Mouse (Mus musculus) heart, embryonic 15.5 days (tissue): Measurements from ENCODE around the gene Col27a1. TPM values are rescaled to one million over a fixed set of nuclear protein-coding genes. Genes with fewer than 3 reads are reported as not detected.

Source experiments
- ATAC-seq: fragments of 200-750 bp; cut with Nextera tagmentation; replicated peaks from 2 replicates; pipeline ENCODE4 v1.8.0; 2017; ENCODE audit warnings: low read depth, moderate TSS enrichment; ENCODE audit not compliant: insufficient number of reproducible peaks, insufficient read depth, low FRiP score
- H3K27ac ChIP-seq: fragments of 300-500 bp; sonication (generic); 2 replicates; pipeline ENCODE4 v1.5.1; 2015; ENCODE audit warnings: mild to moderate bottlenecking, inconsistent platforms
- H3K27me3 ChIP-seq: fragments of 300-500 bp; sonication (generic); 2 replicates; pipeline ENCODE4 v1.6.1; 2015; ENCODE audit warnings: inconsistent platforms
- H3K36me3 ChIP-seq: fragments of 300-500 bp; sonication (generic); 2 replicates; pipeline ENCODE4 v1.6.1; 2015; ENCODE audit warnings: mild to moderate bottlenecking, inconsistent platforms
- H3K4me1 ChIP-seq: fragments of 300-500 bp; sonication (generic); replicated peaks from 2 replicates; pipeline ENCODE4 v1.6.1; 2015; ENCODE audit warnings: inconsistent platforms
- H3K4me2 ChIP-seq: fragments of 300-500 bp; sonication (generic); 2 replicates; pipeline ENCODE4 v1.6.1; 2015; ENCODE audit warnings: inconsistent platforms, mild to moderate bottlenecking, moderate library complexity
- H3K4me3 ChIP-seq: fragments of 300-500 bp; sonication (generic); 2 replicates; pipeline ENCODE4 v1.5.1; 2015; ENCODE audit warnings: mild to moderate bottlenecking, inconsistent platforms
- H3K9ac ChIP-seq: fragments of 300-500 bp; sonication (generic); 2 replicates; pipeline ENCODE4 v1.6.1; 2015; ENCODE audit warnings: mild to moderate bottlenecking, inconsistent platforms
- H3K9me3 ChIP-seq: fragments of 300-500 bp; sonication (generic); replicated peaks from 2 replicates; pipeline ENCODE4 v1.6.1; 2016; ENCODE audit warnings: inconsistent platforms
- WGBS: fragments of 180-500 bp; shearing (Covaris S2); methylation state at CpG from one replicate; pipeline ENCODE4 v1.1.7; 2015; ENCODE audit warnings: mixed read lengths; 5-methylcytosine and 5-hydroxymethylcytosine counted together
- polyA plus RNA-seq: library from polyadenylated mRNA; unstranded; fragments of >200 nt; fragmentation: Nextera tagmentation; extraction: Ambion mirVana; gene quantifications from 2 replicates; pipeline ENCODE4 v1.2.1, GENCODE M21; 2015

The Col27a1 gene
- polyA plus RNA-seq: 4.4 and 6.1 TPM in 2 replicates

GRCm38 (mm10) chr4:63213907-63214621 lies at the start of gene Col27a1:
TSS of gene Col27a1 (plus strand) at chr4:63214004.
- no peak within 1 kb of the TSS for H3K27ac ChIP-seq

DNA sequence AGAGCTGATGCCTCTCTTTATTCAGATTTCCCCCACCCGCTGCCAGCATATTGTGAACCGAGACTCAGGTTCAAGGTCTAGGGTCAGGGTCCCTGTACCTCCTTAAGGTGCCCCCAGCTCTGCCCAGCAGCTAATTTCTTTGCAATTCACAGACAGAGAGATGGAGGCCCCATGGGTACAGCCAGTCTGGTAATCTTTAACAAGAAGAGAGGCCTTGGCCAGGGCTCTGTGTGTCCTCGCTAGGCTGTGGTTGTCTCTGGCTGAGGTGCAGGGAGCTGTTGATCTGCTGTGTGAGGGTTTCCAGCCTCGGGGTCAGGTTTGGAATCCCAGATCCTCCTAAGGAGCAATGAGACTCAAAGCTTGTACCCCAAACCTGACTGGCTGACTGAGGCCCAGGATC lies 48.2 kb upstream of the Col27a1 start:
- WGBS: 82% methylated on average over 4 of the region's 4 CpGs
- Histone ChIP-seq H3K27ac (no peak overlapping the region), H3K9ac (no peak overlapping the region), H3K4me1 (no peaks in the 10 kb centered on the region), H3K9me3 (no peaks in the 10 kb centered on the region), H3K4me3 (no peak overlapping the region), H3K27me3 (peaks cover 21% of the 10 kb centered on the region), H3K4me2 (no peak overlapping the region), H3K36me3 (no peaks in the 10 kb centered on the region)
- ATAC-seq: no peak

More at GRCm38 (mm10) chr4:63213907-63214621, at the start of gene Col27a1:
- Histone ChIP-seq H3K4me2 (peak within 1 kb of the TSS; percentile 99), H3K36me3 (no peaks in the 10 kb centered on the region), H3K4me3 (peak within 1 kb of the TSS; percentile 71), H3K4me1 (peaks cover 35% of the 10 kb centered on the region), H3K9me3 (no peaks in the 10 kb centered on the region), H3K27me3 (peaks cover 36% of the 10 kb centered on the region), H3K9ac (peak within 1 kb of the TSS; percentile 71)
- ATAC-seq: no peak
- WGBS: 1% methylated on average over 59 of the region's 61 CpGs

DNA sequence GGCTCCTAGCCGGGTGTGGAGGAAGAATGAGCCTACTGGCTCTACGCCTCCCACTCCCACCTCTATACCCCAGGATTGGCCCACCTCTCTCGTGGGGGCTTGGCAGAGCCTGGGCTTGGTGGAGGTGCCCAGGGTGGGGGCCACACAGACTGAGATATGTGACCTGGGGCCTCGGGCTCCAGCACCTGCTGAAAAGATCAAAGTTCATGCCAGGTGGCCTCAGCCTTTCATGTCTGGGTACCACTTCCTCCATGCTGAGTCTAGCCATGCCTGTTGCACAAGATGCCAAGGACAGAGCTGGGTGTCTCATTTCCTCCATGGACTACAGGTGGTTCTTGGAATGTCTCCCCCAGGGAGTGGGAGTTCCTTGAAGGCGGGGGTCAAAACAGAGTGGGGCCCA lies 47.5 kb upstream of the Col27a1 start:
- ATAC-seq: no peak
- no peak overlapping the region for H3K9ac ChIP-seq
- H3K36me3 ChIP-seq: no peaks in the 10 kb centered on the region
- no peak overlapping the region for H3K27ac ChIP-seq
- H3K27me3 ChIP-seq: peaks cover 28% of the 10 kb centered on the region
- no peak overlapping the region for H3K4me2 ChIP-seq
- no peak overlapping the region for H3K4me3 ChIP-seq
- no peaks in the 10 kb centered on the region for H3K9me3 ChIP-seq
- H3K4me1 ChIP-seq: no peaks in the 10 kb centered on the region
- WGBS: 79% methylated on average over 5 of the region's 5 CpGs

GRCm38 (mm10) chr4:63170061-63170460 lies 43.7 kb upstream of the Col27a1 start:
- Histone ChIP-seq H3K4me3 (no peak overlapping the region), H3K9me3 (no peaks in the 10 kb centered on the region), H3K27me3 (peaks cover 42% of the 10 kb centered on the region), H3K27ac (no peak overlapping the region), H3K36me3 (no peaks in the 10 kb centered on the region), H3K4me1 (no peaks in the 10 kb centered on the region), H3K9ac (no peak overlapping the region), H3K4me2 (no peak overlapping the region)
- WGBS: 79% methylated on average over 4 of the region's 4 CpGs
- no peak for ATAC-seq

DNA sequence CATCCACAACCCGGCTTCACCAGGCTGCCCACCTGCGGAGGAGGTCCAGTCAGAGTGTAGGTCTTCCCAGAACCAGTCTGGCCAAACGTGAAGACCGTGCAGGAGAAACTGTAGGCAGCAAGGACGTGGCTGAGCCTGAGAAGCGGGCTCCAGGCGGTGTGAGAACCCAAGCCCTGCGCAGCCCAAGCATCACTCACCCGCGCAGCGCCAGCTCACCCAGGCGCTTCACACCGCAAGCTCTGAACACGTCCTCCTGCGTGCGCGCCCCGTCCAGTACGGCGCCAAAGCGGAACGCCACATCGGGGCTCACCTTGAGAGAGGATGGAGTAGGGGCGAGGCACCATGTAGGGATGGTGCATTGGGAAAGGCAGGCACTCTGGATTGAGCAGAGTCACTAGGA lies 42.7 kb upstream of the Col27a1 start:
- ATAC-seq: no peak
- H3K4me2 ChIP-seq: no peak overlapping the region
- 40% methylated on average over 24 of the region's 24 CpGs for WGBS
- no peak overlapping the region for H3K27ac ChIP-seq
- no peaks in the 10 kb centered on the region for H3K36me3 ChIP-seq
- H3K9me3 ChIP-seq: no peaks in the 10 kb centered on the region
- no peak overlapping the region for H3K4me3 ChIP-seq
- no peak overlapping the region for H3K9ac ChIP-seq
- H3K27me3 ChIP-seq: peaks cover 42% of the 10 kb centered on the region
- no peaks in the 10 kb centered on the region for H3K4me1 ChIP-seq

- no peaks in the 10 kb centered on the region for H3K4me1 ChIP-seq
- H3K36me3 ChIP-seq: no peaks in the 10 kb centered on the region
- no peak within 1 kb of the TSS for H3K4me3 ChIP-seq
- H3K9ac ChIP-seq: no peak within 1 kb of the TSS
- no peaks in the 10 kb centered on the region for H3K9me3 ChIP-seq
- no peak within 1 kb of the TSS for H3K27ac ChIP-seq
- no peak for ATAC-seq
- 74% methylated on average over 4 of the region's 4 CpGs for WGBS
- no peak within 1 kb of the TSS for H3K4me2 ChIP-seq
- peaks cover 39% of the 10 kb centered on the region for H3K27me3 ChIP-seq
These were observed 41.7 kb upstream of the Col27a1 start, which contains the start of gene Kif12 for GRCm38 (mm10) chr4:63171969-63172685. TSS of gene Kif12 (minus strand) at chr4:63172131.

DNA sequence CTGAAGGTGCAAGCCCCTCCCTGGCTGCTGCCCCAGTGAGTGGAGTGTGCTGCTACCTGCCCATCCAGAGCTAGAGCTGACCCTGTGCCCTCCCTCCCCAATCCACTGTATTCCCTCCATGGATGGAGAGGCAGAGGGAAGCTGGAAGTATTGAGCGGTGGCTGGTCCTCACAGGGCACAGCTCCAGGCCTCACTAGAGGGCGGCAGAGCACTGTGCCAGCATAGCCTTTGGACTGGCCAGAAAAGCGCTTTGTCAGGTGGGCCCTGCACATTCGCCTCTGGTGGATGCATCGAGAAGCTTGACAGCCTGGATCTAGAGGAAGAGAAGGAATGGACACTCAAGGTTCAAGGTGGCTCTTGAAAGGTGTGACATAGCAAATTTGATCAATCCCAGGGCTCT lies 32.2 kb upstream of the Col27a1 start:
- peaks cover 7% of the 10 kb centered on the region; the same call in 1 of the 2 replicates for H3K27me3 ChIP-seq
- peak; percentile 59; the same call in 1 of the 2 replicates for ATAC-seq
- no peaks in the 10 kb centered on the region for H3K36me3 ChIP-seq
- peaks cover 14% of the 10 kb centered on the region for H3K4me1 ChIP-seq
- no peak overlapping the region for H3K4me2 ChIP-seq
- H3K9me3 ChIP-seq: no peaks in the 10 kb centered on the region
- 6% methylated on average over 5 of the region's 5 CpGs for WGBS
- no peak overlapping the region for H3K27ac ChIP-seq
- no peak overlapping the region for H3K9ac ChIP-seq
- H3K4me3 ChIP-seq: no peak overlapping the region

DNA sequence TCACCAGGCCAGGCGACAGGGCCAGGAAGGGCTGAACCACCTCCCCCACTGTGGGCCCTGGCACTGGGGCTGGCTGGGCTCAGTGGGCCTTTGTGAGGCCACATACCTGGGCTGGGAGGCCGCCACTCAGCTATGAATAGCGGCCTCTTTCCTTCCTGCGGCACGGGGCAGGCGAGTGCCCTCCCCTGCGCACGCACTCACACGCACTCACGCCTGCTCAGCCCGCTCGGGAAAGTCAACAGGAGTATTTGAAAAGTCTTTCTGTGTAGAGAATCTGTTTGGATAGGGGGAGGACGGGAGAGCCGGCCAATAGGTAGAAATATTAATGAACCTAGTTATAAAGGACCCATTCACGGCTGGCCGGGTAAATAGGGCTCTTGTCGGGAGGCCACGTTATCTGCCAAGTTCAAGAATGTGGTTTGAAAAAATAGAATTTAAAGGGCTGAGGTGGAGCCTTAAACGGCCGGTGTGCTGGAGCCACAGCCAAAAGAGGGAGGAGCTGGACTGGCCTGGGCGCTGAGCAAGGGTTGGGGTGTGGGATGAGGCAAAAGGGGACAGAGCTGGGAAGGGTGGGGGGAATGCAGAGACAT lies 27.4 kb upstream of the Col27a1 start:
- H3K4me1 ChIP-seq: peaks cover 17% of the 10 kb centered on the region
- H3K27me3 ChIP-seq: peaks cover 7% of the 10 kb centered on the region; the same call in 1 of the 2 replicates
- 39% methylated on average over 21 of the region's 21 CpGs for WGBS
- H3K4me3 ChIP-seq: no peak overlapping the region
- H3K27ac ChIP-seq: peak overlapping the region; percentile 44
- no peaks in the 10 kb centered on the region for H3K9me3 ChIP-seq
- no peaks in the 10 kb centered on the region for H3K36me3 ChIP-seq
- no peak overlapping the region for H3K9ac ChIP-seq
- peak; percentile 51 for ATAC-seq
- H3K4me2 ChIP-seq: peak overlapping the region; percentile 39

- WGBS: 47% methylated on average over 5 of the region's 5 CpGs
- no peak overlapping the region for H3K4me2 ChIP-seq
These were observed 22.2 kb upstream of the Col27a1 start for GRCm38 (mm10) chr4:63191641-63192040.

GRCm38 (mm10) chr4:63194366-63194765 lies 19.4 kb upstream of the Col27a1 start:
- H3K36me3 ChIP-seq: no peaks in the 10 kb centered on the region
- no peak for ATAC-seq
- no peaks in the 10 kb centered on the region for H3K27me3 ChIP-seq
- no peak overlapping the region for H3K27ac ChIP-seq
- H3K9me3 ChIP-seq: no peaks in the 10 kb centered on the region
- no peak overlapping the region for H3K4me3 ChIP-seq
- no peak overlapping the region for H3K9ac ChIP-seq
- H3K4me2 ChIP-seq: no peak overlapping the region
- H3K4me1 ChIP-seq: no peaks in the 10 kb centered on the region
- WGBS: 77% methylated on average over 2 of the region's 2 CpGs

More at GRCm38 (mm10) chr4:63191641-63192040, 22.2 kb upstream of the Col27a1 start:
- ATAC-seq: no peak
- no peak overlapping the region for H3K4me3 ChIP-seq
- no peaks in the 10 kb centered on the region for H3K9me3 ChIP-seq
- H3K27me3 ChIP-seq: no peaks in the 10 kb centered on the region
- no peaks in the 10 kb centered on the region for H3K36me3 ChIP-seq
- H3K4me1 ChIP-seq: peaks cover 2% of the 10 kb centered on the region; the same call in 1 of the 2 replicates
- H3K9ac ChIP-seq: no peak overlapping the region
- no peak overlapping the region for H3K27ac ChIP-seq

DNA sequence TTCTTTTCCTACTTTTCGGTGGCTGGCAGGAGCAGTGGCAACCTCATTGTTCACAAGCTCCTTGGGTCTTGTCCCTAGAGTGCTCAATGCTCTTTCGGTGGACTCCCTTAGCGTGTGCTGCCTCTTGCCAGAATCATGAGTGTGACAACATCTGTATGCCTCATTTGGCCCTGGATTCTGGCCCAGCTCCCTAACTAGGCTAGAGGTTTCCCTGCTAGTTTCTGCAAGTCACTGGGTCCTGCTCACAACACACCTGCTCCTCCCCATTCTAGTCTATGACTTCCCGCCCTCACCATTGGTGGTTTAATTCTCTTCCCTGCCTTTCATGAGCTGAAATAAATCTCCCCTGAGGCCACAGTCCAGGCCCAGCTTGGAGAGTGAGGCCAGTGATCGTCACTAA lies 14.4 kb upstream of the Col27a1 start:
- Histone ChIP-seq H3K4me3 (no peak overlapping the region), H3K9me3 (no peaks in the 10 kb centered on the region), H3K4me1 (no peaks in the 10 kb centered on the region), H3K36me3 (no peaks in the 10 kb centered on the region), H3K27ac (no peak overlapping the region), H3K9ac (no peak overlapping the region), H3K4me2 (no peak overlapping the region), H3K27me3 (no peaks in the 10 kb centered on the region)
- no peak for ATAC-seq
- 85% methylated on average over 5 of the region's 5 CpGs for WGBS
